Mouse (Mus musculus) gastrocnemius, postnatal 25 days (tissue): ENCODE measurements at regions not wholly inside any gene's neighbourhood (a gene's known extent, or its start where the extent isn't known, plus 50 kb on each side); places are given as distances from the start of the nearest gene placed in this dataset.
A peak's percentile ranks its signal among the peaks of the same experiment; 100 is the strongest.

ENCODE experiments used
- DNase-seq: peaks from one replicate; pipeline ENCODE4 v3.0.0; 2022

DNA sequence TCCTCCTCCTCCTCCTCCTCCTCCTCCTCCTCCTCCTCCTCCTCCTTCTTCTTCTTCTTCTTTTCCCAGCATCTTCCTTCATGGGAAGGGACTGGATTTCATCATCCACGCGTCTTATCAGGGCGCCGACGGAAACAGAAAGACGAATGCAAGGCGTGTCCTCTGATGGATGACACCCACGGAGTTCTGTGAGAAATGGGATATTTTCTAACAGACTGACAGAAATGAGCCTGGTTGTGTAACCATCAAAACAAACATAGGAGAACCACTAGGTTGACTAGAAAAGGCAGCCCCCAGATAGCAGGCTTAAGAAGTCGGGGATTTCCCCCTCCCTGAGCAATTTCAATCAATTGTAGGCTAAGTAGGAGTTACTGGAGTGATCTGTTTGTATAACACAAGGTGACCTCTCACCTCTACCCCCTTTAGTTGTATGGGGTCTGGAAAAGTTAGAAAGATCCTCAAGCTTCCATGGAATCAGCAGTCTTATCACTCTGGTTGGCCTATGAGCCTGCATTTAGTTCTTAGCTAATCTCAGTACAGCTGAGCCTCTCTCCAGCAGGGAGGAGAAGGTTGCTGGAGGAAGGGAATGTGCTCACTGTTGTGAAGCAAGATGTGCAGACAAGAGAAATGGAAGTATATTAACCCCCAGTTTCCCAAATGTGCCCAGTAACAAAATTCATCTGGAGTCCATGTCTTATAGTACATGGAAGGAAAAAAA is 260.0 kb upstream of the Lyplal1 start:
- no peak for DNase-seq

GRCm38 (mm10) chr1:186374009-186374649 is 257.0 kb upstream of the Lyplal1 start:
- no peak for DNase-seq

- DNase-seq, result no peak
Measured at GRCm38 (mm10) chr1:186373386-186373785, 256.3 kb upstream of the Lyplal1 start.

GRCm38 (mm10) chr1:186372770-186373353 is 255.8 kb upstream of the Lyplal1 start:
- no peak for DNase-seq

DNA sequence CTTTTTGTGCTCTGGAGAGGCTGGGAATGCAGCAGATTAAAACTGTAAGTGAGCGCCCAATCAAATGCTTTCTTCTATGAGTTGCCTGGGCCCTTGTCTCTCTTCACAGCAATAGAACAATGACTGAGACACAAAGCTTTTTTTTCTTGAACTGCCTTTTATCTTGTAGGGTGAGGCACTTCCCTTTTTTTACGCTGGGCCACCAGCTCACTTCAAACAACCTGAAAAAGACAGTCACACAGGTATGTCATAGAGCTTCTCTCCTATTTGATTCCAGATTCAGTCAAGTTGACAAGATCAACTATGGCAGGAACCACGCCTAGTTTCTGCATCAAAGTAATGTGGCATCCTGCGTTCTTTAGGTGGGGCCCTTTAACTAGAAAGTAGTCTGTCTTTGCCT is 246.2 kb upstream of the Lyplal1 start:
- no peak for DNase-seq

DNA sequence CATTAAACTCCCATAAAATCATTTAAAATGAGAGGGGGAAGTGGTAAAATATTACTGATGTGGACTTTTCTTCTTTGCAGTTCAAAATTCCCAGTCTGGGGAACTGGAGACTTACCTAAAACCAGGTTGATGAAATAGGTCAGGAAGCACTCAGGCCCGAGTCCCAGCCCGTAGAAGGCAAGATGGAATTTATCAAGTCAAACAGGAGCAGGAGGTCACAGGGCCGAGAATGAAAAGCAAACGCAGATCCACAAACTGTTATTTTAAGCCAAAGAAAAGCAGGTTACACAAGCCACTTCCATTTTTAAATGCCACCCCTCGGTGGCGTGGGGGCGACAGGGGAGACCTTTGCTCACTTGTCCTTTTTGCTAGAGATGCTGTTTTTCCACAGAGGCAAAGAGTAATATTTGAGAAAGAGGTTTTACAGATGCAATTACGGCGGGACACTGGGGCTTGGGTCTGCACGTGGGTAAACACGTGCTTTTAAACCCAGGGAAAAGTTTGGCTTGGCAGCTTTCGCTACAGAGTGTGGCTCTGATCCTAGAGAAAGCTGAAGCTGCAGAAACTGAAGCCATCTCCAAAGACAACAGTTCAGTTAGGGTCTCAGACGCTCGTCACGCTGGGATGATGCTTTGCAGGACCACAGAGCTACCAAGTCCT is 241.0 kb upstream of the Lyplal1 start:
- DNase-seq, result peak; percentile 48

DNA sequence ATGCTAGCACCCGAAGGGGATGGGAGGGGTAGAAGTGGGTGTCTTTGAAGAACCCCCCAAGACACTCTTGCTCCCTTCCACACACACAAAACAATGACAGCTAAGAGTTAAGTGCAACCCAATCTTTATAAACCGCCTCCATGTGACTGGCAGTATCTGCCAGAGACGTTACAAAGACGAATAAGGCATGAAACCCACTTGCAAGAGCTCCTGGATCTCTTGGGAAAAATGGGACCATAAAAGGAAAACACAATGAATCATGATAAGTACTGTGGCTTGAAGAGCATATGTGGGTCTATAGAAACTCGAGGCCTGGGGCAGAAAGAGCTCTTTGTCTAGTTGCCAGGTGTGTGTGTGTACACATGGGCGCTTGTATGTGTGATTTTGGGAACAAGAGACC is 237.6 kb upstream of the Lyplal1 start:
- no peak for DNase-seq

- DNase-seq, result no peak
Measured at GRCm38 (mm10) chr1:186354072-186354471, 237.0 kb upstream of the Lyplal1 start.

DNA sequence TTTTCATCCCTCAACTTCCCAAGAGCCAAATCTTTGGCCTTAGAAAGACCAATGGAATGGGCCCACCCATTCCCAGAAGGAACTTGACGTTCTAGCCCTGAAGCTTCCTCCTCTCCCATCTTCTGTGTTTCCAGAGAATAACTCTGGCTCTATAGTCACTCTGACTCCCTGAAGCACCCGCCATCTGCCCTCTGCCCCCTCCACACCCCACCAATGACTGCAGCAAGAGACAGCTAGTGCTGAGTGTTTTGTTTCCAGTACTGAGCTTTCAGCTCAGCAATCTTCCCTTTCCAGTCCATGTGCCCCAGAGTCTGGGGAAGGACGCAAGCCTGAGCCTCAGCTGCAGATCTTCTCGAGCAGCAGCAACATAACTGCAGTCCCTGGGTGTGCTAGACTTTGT is 233.3 kb upstream of the Lyplal1 start:
- no peak for DNase-seq

DNA sequence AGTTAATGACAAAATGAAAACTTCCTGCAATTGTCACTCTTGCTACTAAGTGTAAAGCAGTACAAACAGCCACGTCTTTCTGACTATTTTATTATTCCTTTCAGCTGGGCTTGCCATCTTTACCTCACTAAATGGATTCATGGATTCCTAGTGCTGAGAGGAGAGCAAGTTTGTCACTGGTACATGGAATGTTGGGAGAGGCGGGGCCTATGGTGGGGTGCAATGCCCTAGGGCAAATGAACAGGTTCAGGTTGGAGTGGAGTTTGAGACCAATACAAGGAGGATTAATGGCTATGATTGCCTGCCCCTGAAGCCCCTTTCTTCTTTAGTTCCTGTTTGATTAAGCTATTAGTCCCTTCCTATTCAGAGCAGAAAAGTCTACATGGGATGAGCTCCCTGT is 232.9 kb upstream of the Lyplal1 start:
- no peak for DNase-seq

- no peak for DNase-seq
Measured at GRCm38 (mm10) chr1:186347413-186348147, 230.5 kb upstream of the Lyplal1 start.

DNA sequence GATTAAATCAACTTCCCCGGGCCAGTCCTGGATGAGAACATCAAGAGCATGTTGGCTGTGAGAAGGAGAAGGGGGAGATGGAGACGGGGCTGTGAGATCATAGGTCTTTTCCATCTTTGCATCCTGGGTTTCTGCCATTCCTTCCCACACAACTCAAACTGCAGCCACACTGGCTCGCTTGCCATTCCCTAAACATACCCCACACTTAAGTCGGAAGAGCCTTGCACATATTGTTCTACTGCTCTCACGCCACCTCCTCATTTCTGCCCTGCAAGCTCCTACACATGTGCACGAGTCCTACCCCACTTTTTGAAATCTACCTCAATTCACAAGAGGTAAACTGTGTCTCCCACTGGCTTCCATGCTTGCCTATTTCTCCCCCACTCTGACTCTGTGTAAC is 228.3 kb upstream of the Lyplal1 start:
- no peak for DNase-seq

- DNase-seq, result no peak
Measured at GRCm38 (mm10) chr1:186342931-186343506, 225.9 kb upstream of the Lyplal1 start.

- DNase-seq, result no peak
Measured at GRCm38 (mm10) chr1:186342391-186342790, 225.3 kb upstream of the Lyplal1 start.

DNA sequence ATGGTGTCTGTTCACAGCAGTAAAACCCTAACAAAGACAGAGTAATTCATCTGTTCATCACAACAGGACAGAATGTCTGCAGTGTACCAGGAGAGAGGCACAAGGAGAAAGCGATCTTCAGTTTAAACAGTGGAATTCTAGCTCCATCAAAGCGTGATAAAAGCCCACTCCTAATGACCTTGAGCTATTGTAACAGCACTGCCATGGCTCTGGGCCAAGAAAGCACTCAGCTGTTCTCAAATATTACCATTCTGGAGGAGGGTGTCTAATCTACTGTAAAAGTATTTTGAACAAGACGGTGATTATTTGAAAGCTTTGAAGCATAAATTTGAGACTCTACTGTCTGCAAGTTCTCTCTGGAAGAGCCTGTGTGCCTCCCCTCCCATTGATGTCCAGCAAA is 224.8 kb upstream of the Lyplal1 start:
- DNase-seq, result no peak

GRCm38 (mm10) chr1:186340701-186341100 is 223.6 kb upstream of the Lyplal1 start:
- no peak for DNase-seq

DNA sequence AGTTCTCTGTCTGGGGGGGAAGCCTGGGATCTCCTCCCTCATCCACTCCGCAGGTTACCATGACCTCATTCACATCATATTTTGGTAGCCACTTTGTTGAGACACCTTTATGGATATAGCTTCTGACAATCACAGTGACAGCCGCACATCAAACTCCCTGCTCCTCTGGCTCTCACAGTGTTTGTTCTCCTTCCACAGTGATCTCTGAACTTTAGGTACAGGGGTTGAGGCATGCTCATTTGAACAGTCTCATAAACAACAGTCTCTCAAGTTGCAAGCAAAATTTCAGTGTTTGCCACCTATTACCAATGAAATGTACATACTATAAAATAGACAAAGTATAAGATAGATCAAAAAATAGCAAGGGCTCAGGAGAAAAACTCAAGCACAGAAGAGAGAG is 200.2 kb upstream of the Lyplal1 start:
- no peak for DNase-seq

DNA sequence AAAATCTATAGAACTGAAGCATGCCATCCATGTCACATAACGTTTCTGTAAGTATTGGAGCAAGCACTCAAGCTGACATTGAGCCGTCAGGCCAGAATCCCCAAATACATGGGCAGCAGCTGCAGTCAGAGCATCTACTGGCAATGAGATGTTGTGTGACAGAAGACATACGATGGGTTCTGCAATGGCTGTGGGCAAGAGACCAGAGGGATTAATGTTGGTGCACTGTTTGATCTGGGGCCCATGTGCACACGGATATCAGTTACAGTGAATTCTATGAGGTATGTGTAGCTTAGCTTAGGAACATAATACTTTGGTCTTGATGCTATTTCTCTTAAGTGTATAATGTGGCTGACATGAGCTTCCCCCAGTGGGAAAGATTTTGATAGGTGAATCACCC is 197.1 kb upstream of the Lyplal1 start:
- no peak for DNase-seq

DNA sequence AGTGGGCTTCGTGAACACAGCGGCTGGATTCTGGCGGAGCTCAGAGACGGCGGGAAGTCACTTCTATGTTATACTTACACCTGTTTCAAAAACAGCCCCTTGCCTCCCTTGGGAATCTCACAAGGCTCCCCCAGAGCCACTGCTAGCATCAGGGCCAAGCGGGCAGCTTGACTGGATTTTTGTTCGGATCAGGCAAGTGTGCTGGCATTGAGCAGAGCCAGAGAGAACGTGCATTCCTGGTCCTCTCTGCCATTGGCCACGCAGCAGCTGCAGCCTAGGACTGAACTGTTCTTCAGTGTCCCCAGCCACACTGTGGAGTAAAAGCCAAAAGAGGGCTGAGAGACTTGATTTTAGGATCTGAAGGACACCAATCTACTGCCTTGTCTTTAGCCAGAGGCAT is 195.6 kb upstream of the Lyplal1 start:
- peak; percentile 21 for DNase-seq

DNA sequence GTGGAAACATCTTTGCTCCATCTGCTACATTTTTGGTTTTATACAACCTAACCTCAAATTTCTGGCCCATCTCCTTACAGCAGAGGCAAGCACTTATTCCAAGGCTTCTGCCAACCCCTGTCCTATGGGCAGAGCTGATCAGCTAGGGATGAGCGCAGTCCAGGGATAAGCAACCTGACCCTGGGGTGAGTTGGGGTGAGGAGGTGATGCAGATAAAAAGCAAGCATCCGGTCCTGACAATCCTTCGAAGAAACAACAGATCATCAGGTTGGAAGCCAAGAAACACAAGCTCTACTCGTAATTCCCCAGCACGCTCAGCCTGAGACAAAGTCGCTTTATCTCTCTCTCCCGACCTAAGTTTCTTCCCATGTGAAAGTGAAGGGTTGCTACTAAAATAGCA is 194.9 kb upstream of the Lyplal1 start:
- no peak for DNase-seq

- DNase-seq, result no peak
Measured at GRCm38 (mm10) chr1:186307627-186308026, 190.5 kb upstream of the Lyplal1 start.

DNA sequence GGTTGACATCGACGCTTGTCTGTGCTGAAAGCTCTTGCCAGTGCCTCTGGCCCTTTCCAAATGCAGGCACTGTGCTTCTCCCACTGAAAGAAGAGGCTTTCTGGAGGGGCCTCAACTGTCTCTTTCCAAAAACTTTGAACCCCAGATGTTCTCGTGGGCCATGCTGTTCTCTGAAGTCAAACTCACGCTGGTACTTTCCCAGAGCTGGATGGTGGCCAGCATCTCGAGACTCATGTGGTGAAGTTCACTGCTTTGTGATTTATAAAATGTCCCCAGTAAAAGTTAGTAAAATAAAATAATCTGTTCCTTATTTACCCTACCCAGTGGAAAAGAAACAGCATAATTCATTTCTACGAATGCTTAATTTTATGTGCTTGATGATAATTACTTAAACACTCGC is 180.4 kb upstream of the Lyplal1 start:
- no peak for DNase-seq
